Mouse (Mus musculus): ENCODE results near the gene Cflar.
"Not testable (repeated sequence)": the region's sequence is repeated elsewhere in the genome, so short reads cannot be mapped to it uniquely, and the experiment has no call there.

The Cflar gene

GRCm38 (mm10) chr1:58710043-58710442, 1.3 kb upstream of the Cflar start:
- POLR2A ChIA-PET, result interaction anchor here in 1 of 4 experiments (0.7 kb wide), 1 partner anchor 668 kb away, joined by 4 read pairs; no protein-coding TSS in a partner anchor
- CTCF ChIA-PET, result not testable (repeated sequence)

- POLR2A ChIA-PET, result interaction anchor here in 3 of 4 experiments (0.7 to 1.4 kb wide), 12 partner anchors 10 to 667 kb away, joined by 3 to 6 read pairs (median 3); partner anchors contain the start of genes Clk1 (in 2 of the 3) and Orc2 (in 1 of the 3)
- CTCF ChIA-PET, result interaction anchor here in 2 of 4 experiments (0.5 to 1.7 kb wide), 2 partner anchors 36 to 77 kb away, joined by 3 to 4 read pairs; no protein-coding TSS in a partner anchor
Observed at GRCm38 (mm10) chr1:58710711-58711364, 470 bp upstream of the Cflar start.

- CTCF ChIA-PET, result interaction anchor here in 3 of 4 experiments (0.6 to 1.7 kb wide), 4 partner anchors 35 to 142 kb away, joined by 3 to 5 read pairs (median 4); no protein-coding TSS in a partner anchor
- POLR2A ChIA-PET, result interaction anchor here (0.6 to 3.1 kb wide), 27 partner anchors 9 to 525 kb away, joined by 3 to 60 read pairs (median 4); partner anchors contain the start of genes Als2 (in 2 of the 4), Clk1 (in 2 of the 4), Orc2 (in 2 of the 4) and Stradb (in 1 of the 4)
Observed at GRCm38 (mm10) chr1:58712076-58713061, 1.1 kb downstream of the Cflar start.

- CTCF ChIA-PET, result interaction anchor here in 1 of 4 experiments (0.8 kb wide), 1 partner anchor 61 kb away, joined by 5 read pairs; no protein-coding TSS in a partner anchor
- POLR2A ChIA-PET, result interaction anchor here in 3 of 4 experiments (0.6 to 3.1 kb wide), 10 partner anchors 10 to 317 kb away, joined by 3 to 60 read pairs (median 4); partner anchors contain the start of genes Nif3l1 (in 1 of the 3), Ppil3 (in 1 of the 3), Stradb (in 1 of the 3) and Trak2 (in 1 of the 3)
Observed at GRCm38 (mm10) chr1:58713081-58713892, 2.0 kb downstream of the Cflar start.

GRCm38 (mm10) chr1:58713893-58714231, 2.6 kb downstream of the Cflar start:
- ChIA-PET POLR2A (interaction anchor here (0.5 to 3.1 kb wide), 4 partner anchors 61 to 1024 kb away, joined by 3 to 60 read pairs (median 3); partner anchors contain the start of genes Nif3l1 (in 1 of the 4) and Ppil3 (in 1 of the 4)), CTCF (interaction anchor here in 1 of 4 experiments (0.5 kb wide), 1 partner anchor 913 kb away, joined by 5 read pairs; no protein-coding TSS in a partner anchor)

GRCm38 (mm10) chr1:58714361-58714760, 3.1 kb downstream of the Cflar start:
- ChIA-PET POLR2A (interaction anchor here (0.5 to 3.1 kb wide), 5 partner anchors 62 to 1023 kb away, joined by 3 to 60 read pairs (median 3); partner anchors contain the start of genes Nif3l1 (in 1 of the 4) and Ppil3 (in 1 of the 4)), CTCF (interaction anchor here in 1 of 4 experiments (0.5 kb wide), 1 partner anchor 913 kb away, joined by 5 read pairs; no protein-coding TSS in a partner anchor)

GRCm38 (mm10) chr1:58715536-58715935, 4.2 kb downstream of the Cflar start:
- ChIA-PET POLR2A (interaction anchor here in 1 of 4 experiments (1.5 kb wide), 1 partner anchor 63 kb away, joined by 5 read pairs; no protein-coding TSS in a partner anchor), CTCF (no interaction called here)

- POLR2A ChIA-PET, result interaction anchor here in 3 of 4 experiments (0.5 to 0.7 kb wide), 5 partner anchors 13 to 1337 kb away, joined by 3 read pairs; no protein-coding TSS in a partner anchor
- CTCF ChIA-PET, result no interaction called here
Observed at GRCm38 (mm10) chr1:58716162-58716882, 5.0 kb downstream of the Cflar start.

- ChIA-PET CTCF (no interaction called here), POLR2A (interaction anchor here in 3 of 4 experiments (0.5 to 0.7 kb wide), 6 partner anchors 13 to 1338 kb away, joined by 3 read pairs; no protein-coding TSS in a partner anchor)
Observed at GRCm38 (mm10) chr1:58716883-58717220, 5.5 kb downstream of the Cflar start.

GRCm38 (mm10) chr1:58717589-58718270, 6.4 kb downstream of the Cflar start:
- POLR2A ChIA-PET, result interaction anchor here in 1 of 4 experiments (0.6 kb wide), 1 partner anchor 197 kb away, joined by 3 read pairs; no protein-coding TSS in a partner anchor

GRCm38 (mm10) chr1:58719356-58719945, 8.1 kb downstream of the Cflar start:
- ChIA-PET CTCF (no interaction called here), POLR2A (no interaction called here)

More at GRCm38 (mm10) chr1:58717589-58718270, 6.4 kb downstream of the Cflar start:
- CTCF ChIA-PET, result no interaction called here

GRCm38 (mm10) chr1:58720090-58720489, 8.8 kb downstream of the Cflar start:
- CTCF ChIA-PET, result no interaction called here
- POLR2A ChIA-PET, result no interaction called here

- POLR2A ChIA-PET, result interaction anchor here in 1 of 4 experiments (1.0 kb wide), 1 partner anchor 9 kb away, joined by 5 read pairs; the partner anchor contains the start of gene Cflar
- CTCF ChIA-PET, result no interaction called here
Observed at GRCm38 (mm10) chr1:58720988-58721387, 9.7 kb downstream of the Cflar start.

- CTCF ChIA-PET, result interaction anchor here in 1 of 4 experiments (0.7 to 1.5 kb wide), 2 partner anchors 25 to 385 kb away, joined by 3 read pairs; no protein-coding TSS in a partner anchor
Observed at GRCm38 (mm10) chr1:58722115-58722938, 11.0 kb downstream of the Cflar start.

More at GRCm38 (mm10) chr1:58722115-58722938, 11.0 kb downstream of the Cflar start:
- POLR2A ChIA-PET, result interaction anchor here in 2 of 4 experiments (1.2 kb wide), 3 partner anchors 10 to 298 kb away, joined by 3 to 5 read pairs (median 4); partner anchors contain the start of gene Clk1 (in 1 of the 2)
